Mouse (Mus musculus) hindbrain, embryonic 14.5 days (tissue): ENCODE measurements around the gene Hyal1. TPM values are rescaled to one million over a fixed set of nuclear protein-coding genes. Genes with fewer than 3 reads are reported as not detected.
"Not testable (repeated sequence)": the region's sequence is repeated elsewhere in the genome, so short reads cannot be mapped to it uniquely, and the experiment has no call there.

Experiments
- ATAC-seq: fragments of 200-750 bp; cut with Nextera tagmentation; 2 replicates; pipeline ENCODE4 v1.8.0; 2017; ENCODE audit warnings: moderate number of reproducible peaks, mild to moderate bottlenecking, moderate TSS enrichment, moderate library complexity; ENCODE audit not compliant: low FRiP score
- DNase-seq: peaks from one replicate; pipeline ENCODE4 v3.0.0-alpha.2; 2015; ENCODE audit warnings: low spot score
- H3K27ac ChIP-seq: fragments of 300-500 bp; sonication (generic); 2 replicates; pipeline ENCODE4 v1.5.1; 2014; ENCODE audit warnings: mild to moderate bottlenecking, moderate library complexity
- H3K27me3 ChIP-seq: fragments of 300-500 bp; sonication (generic); 2 replicates; pipeline ENCODE4 v1.6.1; 2014; ENCODE audit warnings: mild to moderate bottlenecking, low read length, mixed read lengths; ENCODE audit not compliant: control insufficient read depth, insufficient read depth
- H3K36me3 ChIP-seq: fragments of 300-500 bp; sonication (generic); replicated peaks from 2 replicates; pipeline ENCODE4 v1.6.1; 2014; ENCODE audit not compliant: control insufficient read depth, insufficient read depth
- H3K4me1 ChIP-seq: fragments of 300-500 bp; sonication (generic); replicated peaks from 2 replicates; pipeline ENCODE4 v1.6.1; 2014; ENCODE audit warnings: antibody characterized with exemption, low read length, mixed read lengths; ENCODE audit not compliant: control insufficient read depth, insufficient read depth
- H3K4me2 ChIP-seq: fragments of 300-500 bp; sonication (generic); replicated peaks from 2 replicates; pipeline ENCODE4 v1.6.1; 2014; ENCODE audit warnings: mild to moderate bottlenecking, moderate library complexity
- H3K4me3 ChIP-seq: fragments of 300-500 bp; sonication (generic); replicated peaks from 2 replicates; pipeline ENCODE4 v1.5.1; 2014; ENCODE audit warnings: mild to moderate bottlenecking, low read length
- H3K9ac ChIP-seq: fragments of 300-500 bp; sonication (generic); 2 replicates; pipeline ENCODE4 v1.6.1; 2014
- H3K9me3 ChIP-seq: fragments of 300-500 bp; sonication (generic); 2 replicates; pipeline ENCODE4 v1.6.1; 2016; ENCODE audit warnings: low read length; ENCODE audit not compliant: control insufficient read depth
- WGBS: fragments of 180-500 bp; shearing (Covaris S2); extraction: QIAGEN DNeasy Blood & Tissue Kit; methylation state at CpG from one replicate; pipeline ENCODE4 v1.1.7; 2014; 5-methylcytosine and 5-hydroxymethylcytosine counted together
- polyA plus RNA-seq: library from polyadenylated mRNA; unstranded; fragments of >200 nt; fragmentation: Nextera tagmentation; extraction: Ambion mirVana; gene quantifications from 2 replicates; pipeline ENCODE4 v1.2.1, GENCODE M21; 2014

Hyal1 gene
- polyA plus RNA-seq, 1 experiment from 2014 or later = 3.1 TPM

DNA sequence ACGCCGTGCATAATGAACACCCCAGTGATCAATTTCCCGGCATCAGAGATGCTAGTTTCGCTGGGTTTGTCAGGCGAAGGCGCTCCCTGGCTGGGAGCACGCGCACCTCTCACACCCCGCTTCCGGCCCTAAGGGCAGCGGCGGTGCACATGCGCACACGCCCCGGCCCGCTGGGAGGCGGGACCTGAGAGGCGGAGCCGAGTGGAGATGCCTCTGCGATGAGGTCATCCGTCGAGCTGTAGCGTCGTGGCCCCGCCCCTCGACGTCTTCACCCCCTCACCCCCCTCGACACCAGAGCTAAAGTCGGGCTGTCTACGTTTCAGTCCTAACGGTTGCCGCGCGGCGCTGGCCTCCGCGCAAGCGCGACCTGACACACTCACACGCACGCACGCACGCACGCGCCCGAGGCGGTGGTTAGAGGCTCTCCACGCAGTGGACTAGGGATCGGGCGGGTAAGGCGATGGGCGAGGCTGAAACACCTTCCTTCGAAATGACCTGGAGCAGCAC is 22.4 kb upstream of the Hyal1 start:
- Histone ChIP-seq H3K4me2 (peak overlapping the region; percentile 75), H3K4me3 (peak overlapping the region; percentile 74), H3K36me3 (peaks cover 23% of the 10 kb centered on the region), H3K27ac (peak overlapping the region; percentile 87), H3K9ac (peak overlapping the region; percentile 80), H3K27me3 (peaks cover 37% of the 10 kb centered on the region), H3K4me1 (peaks cover 37% of the 10 kb centered on the region), H3K9me3 (no peaks in the 10 kb centered on the region)
- under 1% methylated on average over 53 of the region's 53 CpGs for WGBS
- ATAC-seq (peak; percentile 93), DNase-seq (peak; percentile 99)

DNA sequence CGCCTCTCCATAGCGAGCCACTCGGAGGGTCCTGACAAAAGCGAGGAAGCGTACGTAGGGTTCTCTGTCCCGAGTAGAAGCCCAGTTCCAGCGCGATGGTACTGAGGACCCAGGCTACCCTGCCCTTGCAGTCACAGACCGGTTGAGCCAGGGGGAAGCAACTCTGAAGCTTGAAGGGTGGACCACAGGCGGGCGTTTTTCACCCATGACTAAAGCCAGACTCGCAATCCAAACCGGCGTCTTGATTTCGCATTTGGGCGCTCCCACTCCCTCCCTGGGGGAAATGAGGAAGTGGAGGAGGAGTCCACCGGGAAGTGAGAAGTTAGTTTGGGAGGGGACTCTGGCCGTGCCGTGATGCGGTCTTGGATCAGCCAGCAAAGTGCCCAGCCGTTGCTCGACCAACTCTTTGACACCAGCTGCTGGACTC is 21.7 kb upstream of the Hyal1 start:
- Histone ChIP-seq H3K4me3 (peak overlapping the region; percentile 74), H3K9me3 (no peaks in the 10 kb centered on the region), H3K27me3 (peaks cover 30% of the 10 kb centered on the region), H3K9ac (peak overlapping the region; percentile 80), H3K4me2 (peak overlapping the region; percentile 75), H3K27ac (peak overlapping the region; percentile 87), H3K36me3 (peaks cover 30% of the 10 kb centered on the region), H3K4me1 (peaks cover 37% of the 10 kb centered on the region)
- DNase-seq = no peak
- peak; percentile 32 for ATAC-seq
- WGBS = 0% methylated on average over 23 of the region's 23 CpGs

GRCm38 (mm10) chr9:107555701-107556100 is 21.0 kb upstream of the Hyal1 start:
- peaks cover 37% of the 10 kb centered on the region for H3K4me1 ChIP-seq
- no peaks in the 10 kb centered on the region for H3K9me3 ChIP-seq
- H3K4me2 ChIP-seq = peak overlapping the region; percentile 75
- peak overlapping the region; percentile 80 for H3K9ac ChIP-seq
- H3K4me3 ChIP-seq = peak overlapping the region; percentile 74
- DNase-seq (no peak), ATAC-seq (no peak)
- peak overlapping the region; percentile 87; the same call in 1 of the 2 replicates for H3K27ac ChIP-seq
- 45% methylated on average over 2 of the region's 2 CpGs for WGBS
- H3K36me3 ChIP-seq = peaks cover 36% of the 10 kb centered on the region
- H3K27me3 ChIP-seq = peaks cover 24% of the 10 kb centered on the region

DNA sequence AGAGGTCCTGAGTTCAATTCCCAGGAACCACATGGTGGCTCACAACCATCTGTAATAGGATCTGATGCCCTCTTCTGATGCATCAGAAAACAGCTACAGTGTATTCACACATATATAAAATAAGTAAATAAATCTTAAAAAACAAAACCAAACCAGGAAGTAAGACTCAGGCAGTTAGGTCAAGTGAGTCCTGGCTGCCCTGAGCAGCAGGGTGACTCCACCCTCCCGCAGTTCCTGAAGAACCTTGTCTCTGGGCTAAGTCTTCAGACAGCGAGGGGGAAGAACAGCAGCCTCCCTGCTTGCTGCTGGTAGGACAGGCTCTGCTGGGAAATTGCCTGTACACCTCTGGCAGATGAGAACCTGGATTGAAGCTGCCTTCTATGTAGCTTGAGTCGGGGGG is 20.4 kb upstream of the Hyal1 start:
- 91% methylated on average over 3 of the region's 3 CpGs for WGBS
- no peak overlapping the region for H3K27ac ChIP-seq
- H3K27me3 ChIP-seq = peaks cover 18% of the 10 kb centered on the region
- peaks cover 43% of the 10 kb centered on the region for H3K36me3 ChIP-seq
- no peak overlapping the region for H3K9ac ChIP-seq
- H3K4me2 ChIP-seq = peak overlapping the region; percentile 75
- peaks cover 33% of the 10 kb centered on the region for H3K4me1 ChIP-seq
- 0 out of 2 replicates have a peak overlapping the region, but pooled peaks have one; percentile 74 for H3K4me3 ChIP-seq
- DNase-seq (no peak), ATAC-seq (no peak)
- H3K9me3 ChIP-seq = no peaks in the 10 kb centered on the region

DNA sequence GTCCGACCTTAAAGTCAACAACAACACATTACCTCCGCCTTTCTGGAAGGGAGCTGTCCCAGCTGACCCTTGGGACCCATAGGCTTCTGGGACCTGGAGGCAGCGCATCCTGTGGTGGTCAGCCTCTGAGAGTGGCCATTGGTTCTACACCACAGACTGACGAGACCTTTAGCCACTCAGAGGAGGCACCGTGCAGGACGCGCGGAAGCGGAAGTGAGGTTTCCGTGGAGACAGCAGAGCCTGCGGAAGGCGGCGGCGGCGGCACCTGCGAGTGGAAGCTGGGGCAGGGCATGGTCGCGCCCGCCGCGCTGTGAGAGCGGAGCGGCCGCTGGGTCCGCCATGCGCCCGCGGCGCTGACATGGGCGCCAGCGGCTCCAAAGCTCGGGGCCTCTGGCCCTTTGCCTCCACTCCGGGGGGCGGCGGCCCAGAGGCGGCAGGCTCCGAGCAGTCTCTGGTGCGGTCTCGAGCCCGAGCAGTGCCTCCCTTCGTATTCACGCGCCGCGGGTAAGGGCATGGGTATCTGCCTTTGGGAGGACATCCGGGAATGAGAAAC is 13.6 kb upstream of the Hyal1 start, which contains the start of gene Tusc2:
Gene Tusc2 (plus strand): TSS at position 227 of the 553 bp plus-strand sequence.
- peaks cover 14% of the 10 kb centered on the region for H3K4me1 ChIP-seq
- DNase-seq (peak; percentile 90), ATAC-seq (peak; percentile 94)
- H3K4me2 ChIP-seq = peak within 1 kb of the TSS; percentile 95
- no peaks in the 10 kb centered on the region for H3K27me3 ChIP-seq
- no peaks in the 10 kb centered on the region for H3K9me3 ChIP-seq
- peak within 1 kb of the TSS; percentile 76 for H3K9ac ChIP-seq
- peak within 1 kb of the TSS; percentile 55; the same call in 1 of the 2 replicates for H3K27ac ChIP-seq
- peak within 1 kb of the TSS; percentile 75 for H3K4me3 ChIP-seq
- under 1% methylated on average over 46 of the region's 46 CpGs for WGBS
- H3K36me3 ChIP-seq = peaks cover 62% of the 10 kb centered on the region

DNA sequence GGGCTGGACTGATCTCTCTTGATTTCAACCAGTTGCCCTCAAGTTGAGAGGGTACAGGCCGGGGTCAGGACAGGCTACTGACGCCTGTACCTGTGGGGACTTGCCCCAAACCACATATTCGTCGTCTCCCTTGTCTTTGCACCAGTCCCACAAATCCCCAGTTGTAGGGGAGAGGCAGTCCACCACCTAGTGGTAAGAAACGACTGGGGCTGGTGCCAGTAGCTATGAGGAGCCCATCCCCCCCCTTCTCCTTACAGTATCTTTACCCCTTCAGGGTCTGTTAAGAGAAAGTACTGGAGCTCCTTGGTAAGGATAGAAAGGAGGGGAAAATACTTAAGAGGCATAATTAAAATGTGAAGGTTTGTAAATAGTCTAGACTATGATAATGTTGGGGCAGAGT is 11.2 kb upstream of the Hyal1 start:
- H3K4me1 ChIP-seq = peaks cover 25% of the 10 kb centered on the region

DNA sequence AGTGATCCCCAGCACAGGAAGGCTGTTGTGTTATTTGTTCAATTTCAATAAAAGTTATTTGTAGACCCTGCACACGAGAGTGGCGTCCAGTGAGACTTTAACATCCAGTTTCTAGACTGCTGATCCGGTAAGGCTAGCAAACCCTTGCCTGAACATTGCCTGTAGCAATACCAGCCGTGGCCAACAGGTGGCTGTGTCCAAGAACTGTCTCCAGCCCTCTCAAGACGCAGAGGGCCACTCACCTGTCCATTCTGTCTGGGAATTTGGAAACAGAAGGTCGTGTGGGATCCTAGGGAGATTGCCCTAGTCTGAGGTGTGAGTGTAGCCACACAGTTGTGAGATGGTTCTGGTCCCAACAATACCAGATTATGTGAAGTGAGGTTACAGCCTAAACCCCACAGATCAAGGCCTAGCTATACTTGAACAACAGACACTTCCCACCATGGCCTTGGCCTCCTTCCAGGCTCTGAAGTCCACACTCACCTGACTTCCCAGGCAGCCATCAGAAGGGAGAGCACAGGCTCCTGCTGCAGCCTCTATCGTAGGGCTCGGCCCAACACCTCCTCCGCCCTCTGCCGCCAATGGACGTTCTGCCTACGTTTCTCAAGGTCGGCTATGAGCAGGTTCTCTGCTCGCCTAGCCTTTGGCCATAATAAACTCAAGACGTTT is 10.6 kb upstream of the Hyal1 start:
- no peak overlapping the region for H3K27ac ChIP-seq

More for the DNA sequence above, 11.2 kb upstream of the Hyal1 start:
- DNase-seq, H3K27me3 ChIP-seq, ATAC-seq, H3K27ac ChIP-seq, H3K9ac ChIP-seq, H3K9me3 ChIP-seq, H3K4me2 ChIP-seq, H3K4me3 ChIP-seq: not testable (repeated sequence)
- H3K36me3 ChIP-seq = peaks cover 41% of the 10 kb centered on the region
- WGBS = 57% methylated on average over 5 of the region's 5 CpGs

DNA sequence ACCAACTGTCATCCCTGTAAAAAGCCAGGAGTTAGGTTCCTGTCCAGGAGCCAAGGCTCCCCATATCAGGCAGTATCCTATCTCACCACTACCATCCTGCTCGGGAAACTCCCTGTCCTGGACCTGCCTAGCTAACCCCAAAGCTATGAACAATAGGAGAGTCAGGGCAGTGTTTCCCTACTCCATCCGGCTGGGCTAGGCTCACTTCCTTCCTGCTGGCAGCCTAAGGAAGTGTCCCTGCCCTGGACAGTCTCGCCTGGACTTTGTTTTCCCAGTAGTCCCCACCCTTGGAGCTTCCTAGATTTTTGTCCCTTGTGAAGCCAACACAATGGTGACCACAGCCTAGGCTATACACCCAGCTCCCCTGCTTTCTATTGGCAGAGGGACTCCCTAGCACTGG is 9.9 kb upstream of the Hyal1 start:
- Histone ChIP-seq H3K4me3 (no peak overlapping the region), H3K27ac (peak overlapping the region; percentile 73; the same call in 1 of the 2 replicates), H3K27me3 (no peaks in the 10 kb centered on the region), H3K9ac (no peak overlapping the region), H3K9me3 (no peaks in the 10 kb centered on the region), H3K4me2 (peak overlapping the region; percentile 83), H3K4me1 (peaks cover 38% of the 10 kb centered on the region), H3K36me3 (peaks cover 41% of the 10 kb centered on the region)
- 71% methylated on average over 3 of the region's 3 CpGs for WGBS
- ATAC-seq (no peak), DNase-seq (no peak)

More for the DNA sequence above, 10.6 kb upstream of the Hyal1 start:
- no peak overlapping the region for H3K9ac ChIP-seq
- peak; percentile 73 for DNase-seq
- no peak overlapping the region for H3K4me3 ChIP-seq
- no peaks in the 10 kb centered on the region for H3K27me3 ChIP-seq
- 61% methylated on average over 15 of the region's 15 CpGs for WGBS
- no peak for ATAC-seq
- H3K36me3 ChIP-seq = peaks cover 41% of the 10 kb centered on the region
- no peaks in the 10 kb centered on the region for H3K9me3 ChIP-seq
- H3K4me2 ChIP-seq = peak overlapping the region; percentile 13
- peaks cover 31% of the 10 kb centered on the region for H3K4me1 ChIP-seq

DNA sequence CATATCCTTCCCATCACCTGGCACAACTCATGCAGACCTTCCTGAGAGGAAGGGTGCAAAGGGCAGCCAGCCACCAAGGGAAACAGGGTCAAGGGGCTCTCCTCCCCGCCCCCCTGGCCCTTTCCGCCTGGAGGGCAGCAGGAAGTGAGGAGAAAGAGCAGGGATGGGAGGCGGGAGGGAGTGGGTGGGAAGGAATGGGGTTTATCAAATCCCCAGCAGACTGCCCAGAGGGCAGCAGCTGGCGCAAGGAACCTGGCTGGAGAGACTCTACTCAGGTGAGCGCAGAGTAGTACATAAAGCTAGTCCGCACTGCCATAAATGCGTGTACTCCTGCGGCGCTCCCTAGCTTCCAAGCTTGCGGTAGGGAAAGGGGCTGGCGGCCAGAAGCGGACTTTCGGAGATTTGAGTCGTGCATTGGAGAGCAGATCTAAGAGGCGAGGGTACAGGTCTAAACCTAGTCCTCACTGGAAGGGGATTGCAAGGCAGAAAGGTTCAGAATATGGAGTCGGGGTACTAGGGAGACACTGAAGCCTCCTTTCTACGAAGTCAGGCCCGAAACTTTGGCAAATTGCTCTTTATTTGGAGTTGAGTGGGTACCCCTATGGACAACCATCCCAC is 8.9 kb upstream of the Hyal1 start, which contains the start of gene Hyal2:
Gene Hyal2 (plus strand): TSS at position 244 of the 618 bp plus-strand sequence.
- H3K36me3 ChIP-seq = peaks cover 45% of the 10 kb centered on the region
- no peak for ATAC-seq
- WGBS = 4% methylated on average over 18 of the region's 18 CpGs
- H3K9ac ChIP-seq = peak within 1 kb of the TSS; percentile 87
- no peak for DNase-seq
- H3K27ac ChIP-seq = peak within 1 kb of the TSS; percentile 73
- peaks cover 38% of the 10 kb centered on the region for H3K4me1 ChIP-seq
- peak within 1 kb of the TSS; percentile 83 for H3K4me2 ChIP-seq
- H3K9me3 ChIP-seq = no peaks in the 10 kb centered on the region
- no peaks in the 10 kb centered on the region for H3K27me3 ChIP-seq
- peak within 1 kb of the TSS; percentile 82 for H3K4me3 ChIP-seq
